Mouse (Mus musculus): Measurements from ENCODE around the gene Rpgrip1l. TPM values are rescaled to one million over a fixed set of nuclear protein-coding genes. Genes with fewer than 3 reads are reported as not detected.

Gene Rpgrip1l
- polyA plus RNA-seq (2012), result 0.32 and 0.54 TPM in 2 replicates

DNA sequence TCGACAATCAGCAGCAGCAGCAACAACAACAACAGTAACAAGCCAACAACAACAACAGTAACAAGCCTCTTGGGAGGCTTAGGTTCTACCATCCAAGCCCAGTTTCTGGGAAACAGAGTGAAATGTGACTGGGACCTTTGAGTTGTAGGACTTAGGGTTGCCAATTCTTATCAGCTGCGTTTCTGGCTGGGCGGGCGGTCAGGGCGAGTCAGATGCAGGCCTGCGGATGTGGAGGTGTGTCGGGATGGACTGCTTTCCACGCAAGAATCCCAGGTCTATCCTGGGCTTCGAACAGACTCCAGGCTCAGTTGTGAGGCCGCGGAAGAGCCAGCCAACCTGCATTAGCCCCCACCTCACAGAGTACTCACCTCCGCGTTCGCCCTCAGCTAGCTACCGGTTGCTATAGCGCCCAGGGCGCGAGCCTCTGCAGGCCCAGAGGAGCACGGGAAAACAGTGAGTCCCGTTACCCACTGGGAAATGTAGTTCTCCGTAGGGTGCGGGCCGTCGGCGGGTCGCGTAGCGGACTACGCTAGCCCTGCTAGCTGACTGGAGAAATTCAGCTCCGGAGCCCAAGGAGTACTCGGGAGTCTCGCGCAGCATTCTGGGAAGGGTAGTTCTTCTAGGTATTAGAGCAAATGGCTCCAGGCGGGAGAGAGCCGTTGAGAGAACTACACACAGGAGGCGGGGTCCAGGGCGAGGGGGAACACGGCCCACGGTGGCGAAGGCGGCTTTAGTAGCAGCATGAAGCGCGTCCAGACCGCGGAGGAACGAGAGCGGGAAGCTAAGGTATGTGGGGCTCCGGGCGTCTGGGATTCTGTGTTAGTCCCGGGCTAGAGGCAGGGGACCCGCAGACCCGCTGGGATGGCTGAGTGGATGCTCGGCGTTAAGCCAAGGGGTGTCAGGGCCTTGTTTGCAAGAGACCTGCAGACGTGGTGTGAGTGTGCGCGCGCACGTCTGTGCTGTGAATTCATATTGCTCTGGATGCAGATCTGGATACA, at the start of gene Rpgrip1l, which contains the start of gene Fto:
Rpgrip1l (minus strand) TSS at position 428 of the 998 bp plus-strand sequence.
Fto (plus strand) TSS at position 691 of the 998 bp plus-strand sequence.

DNA sequence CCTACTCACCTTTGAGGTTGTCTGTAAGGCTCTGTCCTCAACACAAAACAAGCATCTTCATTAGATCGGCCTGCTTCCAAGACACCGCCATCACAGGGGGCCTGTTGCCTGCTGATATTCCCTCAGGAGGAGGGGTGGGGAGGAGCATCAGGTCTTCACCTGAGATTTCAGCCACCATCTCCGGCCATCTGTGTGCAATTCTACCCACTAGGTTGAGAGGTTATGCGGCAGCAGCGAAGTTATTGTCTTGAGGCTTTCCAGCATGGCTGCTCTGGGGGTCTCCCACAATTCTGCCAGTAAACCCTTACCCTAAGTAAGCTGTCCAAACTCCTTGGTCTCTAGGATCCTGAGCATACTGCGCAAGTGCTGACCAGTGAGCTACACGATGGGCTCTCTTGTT, 113.2 kb downstream of the Rpgrip1l start, which contains the start of gene Aktip:
Aktip (minus strand) TSS at position 101 of the 400 bp plus-strand sequence.

Other genes starting within 250 kb of the Rpgrip1l start
- gene Rbl2, start 243.2 kb downstream of the Rpgrip1l start, polyA plus RNA-seq (2012), result 6.8 and 9.9 TPM in 2 replicates
- 2.4 and 3.7 TPM in 2 replicates for gene Aktip, start 113.3 kb downstream of the Rpgrip1l start, polyA plus RNA-seq (2012)
- 13.1 and 15.8 TPM in 2 replicates for gene Fto, start 263 bp upstream of the Rpgrip1l start, polyA plus RNA-seq (2012)